Mouse (Mus musculus): ENCODE results near the gene Fam171a2.

The Fam171a2 gene

DNA sequence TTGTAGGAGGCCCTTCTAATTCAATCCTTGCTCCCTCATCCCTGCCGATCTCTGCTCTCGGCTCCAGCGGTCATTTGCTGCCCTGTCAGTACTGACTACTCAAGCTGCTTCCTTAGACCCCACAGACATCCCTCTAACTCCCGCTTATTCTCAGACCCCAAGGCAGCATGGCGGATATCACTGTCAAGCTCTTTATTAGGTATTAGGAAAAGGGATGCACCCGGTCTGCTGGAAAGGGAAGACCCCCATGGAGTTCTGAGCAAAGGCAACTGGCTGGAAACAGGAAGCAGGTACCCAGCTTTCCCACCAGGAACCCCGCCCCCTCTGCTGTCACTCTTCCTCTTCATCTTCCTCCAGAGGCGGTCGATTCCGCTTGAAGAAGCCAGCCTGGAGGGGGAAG is 5.6 kb upstream of the Fam171a2 start:
- DNase-seq, result peak; percentile 36

DNA sequence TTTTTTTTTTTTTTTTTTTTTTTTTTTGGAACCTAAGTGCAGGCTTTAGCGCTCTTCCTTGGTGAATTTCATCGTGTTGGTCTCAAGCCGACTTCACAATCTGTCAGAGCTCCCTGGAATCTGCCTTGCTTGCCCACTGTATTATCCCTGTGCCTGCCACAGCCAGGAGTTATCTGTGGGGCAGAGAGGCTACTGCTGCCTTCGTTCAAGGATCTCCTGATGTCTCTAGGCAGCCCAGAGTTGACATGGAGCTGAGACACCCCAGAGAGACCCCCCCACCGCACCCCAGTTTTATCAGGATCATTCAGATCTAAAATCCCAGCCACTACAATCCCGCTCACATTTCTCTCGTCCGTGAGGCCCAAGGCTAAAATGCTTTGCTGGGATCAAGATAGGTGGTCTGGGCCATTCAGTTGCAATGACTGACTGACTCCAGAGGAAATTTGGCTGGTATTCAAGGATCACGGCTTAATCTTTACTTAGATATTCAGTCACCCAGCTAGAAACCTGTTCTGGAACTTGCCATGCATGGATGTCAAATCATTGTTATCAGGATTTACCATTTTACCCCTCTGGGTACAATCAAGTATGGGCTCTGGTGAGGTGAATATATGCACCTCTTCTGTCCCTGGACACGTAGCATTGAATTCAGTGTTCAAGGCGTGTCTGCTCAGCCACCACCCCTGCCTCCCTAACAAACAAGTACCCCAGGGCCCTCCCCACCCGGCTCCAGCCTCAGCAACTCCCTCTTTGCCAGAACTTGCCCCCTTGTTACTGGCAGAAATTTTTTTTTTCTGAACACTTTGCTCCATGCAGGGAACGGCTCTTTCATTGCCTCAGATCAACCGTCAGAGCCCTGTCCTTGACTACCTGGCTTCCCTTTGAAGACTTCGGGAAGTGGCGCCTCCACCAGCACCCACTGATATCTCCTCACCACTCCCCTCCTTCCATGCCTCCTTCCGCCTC is 1.8 kb upstream of the Fam171a2 start:
- no peak for DNase-seq

GRCm38 (mm10) chr11:102448327-102448726 is 845 bp upstream of the Fam171a2 start:
- peak; percentile 30 for DNase-seq

GRCm38 (mm10) chr11:102446581-102447461 is 661 bp downstream of the Fam171a2 start:
- peak; percentile 74 for DNase-seq

DNA sequence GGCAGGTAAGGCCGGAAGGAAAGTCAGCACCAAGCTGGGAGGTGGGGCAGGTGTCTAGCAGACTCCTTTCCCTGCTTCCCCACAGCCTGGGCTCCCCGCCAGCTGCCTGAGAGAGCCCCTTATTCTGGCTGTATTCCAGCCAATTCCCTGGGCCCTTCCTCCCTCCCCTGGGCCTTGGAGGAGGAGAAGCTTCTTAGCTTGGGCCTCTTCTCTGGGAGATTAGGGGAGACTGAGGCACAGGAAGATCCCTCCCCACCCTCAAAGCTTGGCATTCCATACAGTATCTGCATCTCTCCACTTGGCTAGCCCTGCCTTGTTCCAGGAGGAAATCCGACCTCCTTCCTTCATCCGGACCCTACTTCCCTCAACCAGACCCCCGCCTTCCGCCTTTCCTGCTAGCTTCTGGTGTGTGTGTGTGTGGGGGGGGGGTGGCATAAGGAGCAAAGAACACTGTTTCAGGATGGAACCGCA is 1.6 kb downstream of the Fam171a2 start:
- peak; percentile 74 for DNase-seq

- DNase-seq, result peak; percentile 67
These were observed 2.1 kb downstream of the Fam171a2 start for GRCm38 (mm10) chr11:102445264-102445890.

DNA sequence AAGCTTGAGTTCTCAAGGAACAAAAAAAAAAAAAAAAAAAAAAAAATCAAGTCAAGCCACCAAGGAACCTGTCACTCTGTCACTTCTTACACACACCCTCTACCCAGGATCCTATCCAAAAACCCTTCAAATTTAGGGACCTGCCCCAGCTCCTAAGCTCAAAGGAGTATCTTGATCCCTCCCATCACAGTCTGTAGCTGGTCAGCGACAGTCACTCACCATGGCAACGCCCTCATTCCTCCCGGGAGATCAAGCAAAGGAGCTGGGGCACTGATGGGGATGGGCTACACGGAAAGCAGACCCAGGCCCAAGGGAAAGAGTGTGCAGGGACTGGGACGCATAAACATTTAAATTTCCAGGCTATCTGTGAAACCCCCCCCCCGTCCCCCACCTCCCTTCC is 2.7 kb downstream of the Fam171a2 start:
- peak; percentile 77 for DNase-seq

GRCm38 (mm10) chr11:102444321-102444720 is 3.2 kb downstream of the Fam171a2 start:
- DNase-seq, result no peak

- DNase-seq, result no peak
These were observed 3.7 kb downstream of the Fam171a2 start for GRCm38 (mm10) chr11:102443740-102444139.

- DNase-seq, result no peak
These were observed 5.4 kb downstream of the Fam171a2 start for GRCm38 (mm10) chr11:102442089-102442488.

DNA sequence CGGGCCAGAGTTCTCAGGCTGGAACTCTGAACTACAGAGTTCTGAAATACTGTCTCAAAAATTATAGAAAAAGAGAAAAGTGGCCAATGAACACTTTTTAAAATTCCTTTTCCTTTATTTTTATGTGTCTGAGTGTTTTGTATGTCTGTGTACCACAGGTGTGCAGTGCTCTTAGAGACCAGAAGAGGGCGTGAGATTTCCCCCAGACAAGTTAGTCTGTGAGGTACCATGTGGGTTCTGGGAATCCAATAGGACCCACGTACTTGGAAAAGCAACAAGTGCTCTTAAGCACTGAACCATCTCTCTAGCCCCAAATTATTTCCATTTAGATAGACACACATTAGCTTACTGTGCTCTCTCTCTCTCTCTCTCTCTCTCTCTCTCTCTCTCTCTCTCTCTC is 6.0 kb downstream of the Fam171a2 start:
- peak; percentile 26 for DNase-seq

- DNase-seq, result no peak
These were observed 7.2 kb downstream of the Fam171a2 start for GRCm38 (mm10) chr11:102440255-102440654.

- DNase-seq, result no peak
These were observed 8.1 kb downstream of the Fam171a2 start for GRCm38 (mm10) chr11:102439093-102440082.

- DNase-seq, result peak; percentile 92
These were observed 9.0 kb downstream of the Fam171a2 start for GRCm38 (mm10) chr11:102438212-102439092.

GRCm38 (mm10) chr11:102437120-102438061 is 10.1 kb downstream of the Fam171a2 start:
- peak; percentile 88 for DNase-seq

DNA sequence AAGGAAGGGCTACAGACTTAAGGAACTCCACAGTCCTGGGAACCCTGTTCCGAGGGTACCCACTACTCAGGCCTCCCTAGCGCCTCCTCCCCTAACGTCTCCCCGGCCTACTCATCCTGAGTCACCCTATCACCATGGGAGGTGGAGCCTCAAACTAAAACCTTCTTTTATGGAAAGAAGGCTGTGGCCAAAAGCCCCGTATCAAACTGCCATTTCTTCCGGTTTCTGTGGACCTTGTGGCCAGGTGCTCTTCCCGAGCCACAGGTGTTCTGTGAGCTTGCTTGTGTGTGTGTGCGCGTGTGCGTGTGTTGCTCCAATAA is 11.1 kb downstream of the Fam171a2 start:
- no peak for DNase-seq

- no peak for DNase-seq
These were observed 11.6 kb downstream of the Fam171a2 start for GRCm38 (mm10) chr11:102435754-102436470.

DNA sequence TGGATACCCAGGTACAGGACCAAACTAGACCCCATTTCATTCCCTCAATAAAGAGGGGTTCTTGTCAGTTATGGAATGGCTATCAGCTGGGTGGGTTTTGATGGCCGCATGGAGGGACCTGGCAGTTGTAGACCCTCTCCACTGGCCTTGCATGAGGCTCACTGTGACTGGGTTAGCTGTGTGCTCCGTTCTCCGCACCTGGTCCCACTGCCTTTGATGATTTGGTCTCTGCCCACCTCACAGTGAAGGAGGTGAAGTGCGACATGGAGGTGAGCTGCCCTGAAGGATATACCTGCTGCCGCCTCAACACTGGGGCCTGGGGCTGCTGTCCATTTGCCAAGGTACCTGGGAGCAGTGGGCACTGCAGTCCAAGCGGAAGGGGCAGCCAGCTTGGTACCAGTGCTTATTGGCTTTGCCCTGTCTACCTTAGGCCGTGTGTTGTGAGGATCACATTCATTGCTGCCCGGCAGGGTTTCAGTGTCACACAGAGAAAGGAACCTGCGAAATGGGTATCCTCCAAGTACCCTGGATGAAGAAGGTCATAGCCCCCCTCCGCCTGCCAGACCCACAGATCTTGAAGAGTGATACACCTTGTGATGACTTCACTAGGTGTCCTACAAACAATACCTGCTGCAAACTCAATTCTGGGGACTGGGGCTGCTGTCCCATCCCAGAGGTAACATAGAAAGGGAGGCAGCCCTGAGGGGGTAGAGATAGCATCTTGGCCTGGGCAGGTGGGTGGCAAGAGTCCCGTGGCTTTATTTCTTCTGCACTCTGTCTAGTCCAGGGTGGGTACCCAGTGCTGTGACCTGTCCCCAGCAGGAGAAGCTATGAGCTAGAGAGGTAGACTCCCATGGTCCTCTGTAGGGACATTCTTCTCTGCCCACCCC is 12.4 kb downstream of the Fam171a2 start:
- DNase-seq, result no peak
